Mouse (Mus musculus) C2C12 (cell line): Measurements from ENCODE around the gene Zfyve27. TPM values are rescaled to one million over a fixed set of nuclear protein-coding genes. Genes with fewer than 3 reads are reported as not detected.

ENCODE experiments used
- H3K27me3 ChIP-seq: one replicate; pipeline ENCODE4 v1.6.1; 2011; ENCODE audit not compliant: control insufficient read depth, insufficient read depth, insufficient read length
- H3K36me3 ChIP-seq: one replicate; pipeline ENCODE4 v1.6.1; 2011; ENCODE audit not compliant: control insufficient read depth, insufficient read depth
- H3K4me3 ChIP-seq: one replicate; pipeline ENCODE4 v1.5.1; 2011; ENCODE audit warnings: mild to moderate bottlenecking, control low read depth; ENCODE audit not compliant: poor library complexity, insufficient read depth, severe bottlenecking
- H3K79me2 ChIP-seq: one replicate; pipeline ENCODE4 v1.6.1; 2011; ENCODE audit not compliant: control insufficient read depth, insufficient read depth
- H3K79me3 ChIP-seq: one replicate; pipeline ENCODE4 v1.6.1; 2011; ENCODE audit warnings: low read depth, control low read depth
- H3ac ChIP-seq: one replicate; pipeline ENCODE3; 2011; ENCODE audit warnings: low read depth; ENCODE audit not compliant: control insufficient read depth, insufficient read length
- CEBPB ChIP-seq: IDR thresholded peaks from one replicate; pipeline ENCODE4 v1.6.1; 2011; ENCODE audit warnings: low read depth, mild to moderate bottlenecking, control low read depth, moderate library complexity
- CTCF ChIP-seq: IDR thresholded peaks from one replicate; pipeline ENCODE4 v1.5.1; 2011; ENCODE audit not compliant: control insufficient read depth, insufficient read depth, insufficient read length
- FOSL1 ChIP-seq: IDR thresholded peaks from one replicate; pipeline ENCODE4 v1.8.0; 2011; ENCODE audit warnings: mild to moderate bottlenecking, low read length; ENCODE audit not compliant: poor library complexity, insufficient read depth, severe bottlenecking
- MAX ChIP-seq: IDR thresholded peaks from one replicate; pipeline ENCODE4 v1.6.1; 2011; ENCODE audit warnings: mild to moderate bottlenecking, control low read depth
- MYOD1 ChIP-seq: IDR thresholded peaks from one replicate; pipeline ENCODE4 v1.6.1; 2011; ENCODE audit warnings: low read depth; ENCODE audit not compliant: control insufficient read depth, insufficient read length
- MYOG ChIP-seq: IDR thresholded peaks from one replicate; pipeline ENCODE4 v1.6.1; 2011; ENCODE audit not compliant: control insufficient read depth, insufficient read length; ENCODE audit errors: extremely low read depth
- USF1 ChIP-seq: IDR thresholded peaks from one replicate; pipeline ENCODE4 v1.6.1; 2011; ENCODE audit warnings: low read depth, mild to moderate bottlenecking, control low read depth, moderate library complexity
- polyA plus RNA-seq: library from polyadenylated mRNA; unstranded; fragments of >200 nt; fragmentation: generic; extraction: Trizol; gene quantifications from one replicate; pipeline ENCODE4 v1.2.1, GENCODE M21; 2012; ENCODE audit warnings: missing spikeins

Gene Zfyve27
- polyA plus RNA-seq, 1 experiment, result 11.3 TPM

DNA sequence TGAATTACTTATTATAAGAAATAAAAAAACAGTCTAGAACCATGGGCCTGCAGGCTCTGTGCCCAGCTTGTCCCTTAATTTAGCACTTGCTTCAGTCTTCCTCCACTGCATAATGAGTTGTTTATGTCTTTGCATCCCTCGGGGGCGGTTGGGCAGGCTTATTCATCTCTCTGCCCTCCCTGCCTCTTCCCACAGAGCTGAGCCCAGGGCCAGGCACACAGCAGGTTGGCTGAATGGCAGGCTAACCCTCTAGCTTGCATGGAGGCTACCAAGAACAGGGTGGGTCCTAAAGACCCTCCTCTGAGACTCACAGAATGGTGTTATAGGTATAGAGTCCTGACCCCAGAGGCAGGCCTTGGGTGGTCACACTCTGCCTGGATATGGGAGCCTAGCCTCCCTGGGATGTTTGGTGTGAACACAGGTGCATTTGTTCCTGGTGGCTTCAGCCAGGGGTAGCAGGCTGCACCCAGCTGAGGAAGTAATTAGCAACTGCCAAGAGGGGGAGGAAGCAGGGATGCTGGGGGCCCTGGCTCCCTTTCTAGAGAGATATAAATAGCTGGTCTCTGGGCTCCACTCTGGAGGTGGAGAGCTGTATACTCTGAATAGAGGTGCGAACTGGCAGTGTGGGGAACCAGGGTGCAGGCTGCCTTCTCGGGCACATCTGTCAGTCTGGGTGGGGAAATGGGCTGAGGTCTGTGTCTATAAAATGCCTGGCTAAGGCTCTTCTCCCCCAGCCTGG is 74.0 kb downstream of the Zfyve27 start:
- TF ChIP-seq MAX, result no peak
- no peak for TF ChIP-seq FOSL1
- no peak for TF ChIP-seq MYOG
- no peak for TF ChIP-seq MYOD1
- no peak for TF ChIP-seq CTCF
- TF ChIP-seq CEBPB, result no peak
- no peak for TF ChIP-seq USF1
- no peak overlapping the region for H3K4me3 ChIP-seq
- no peaks in the 10 kb centered on the region for H3K79me2 ChIP-seq
- no peaks in the 10 kb centered on the region for H3K79me3 ChIP-seq
- H3ac ChIP-seq, result no peak overlapping the region
- no peaks in the 10 kb centered on the region for H3K36me3 ChIP-seq
- peaks cover 12% of the 10 kb centered on the region for H3K27me3 ChIP-seq

DNA sequence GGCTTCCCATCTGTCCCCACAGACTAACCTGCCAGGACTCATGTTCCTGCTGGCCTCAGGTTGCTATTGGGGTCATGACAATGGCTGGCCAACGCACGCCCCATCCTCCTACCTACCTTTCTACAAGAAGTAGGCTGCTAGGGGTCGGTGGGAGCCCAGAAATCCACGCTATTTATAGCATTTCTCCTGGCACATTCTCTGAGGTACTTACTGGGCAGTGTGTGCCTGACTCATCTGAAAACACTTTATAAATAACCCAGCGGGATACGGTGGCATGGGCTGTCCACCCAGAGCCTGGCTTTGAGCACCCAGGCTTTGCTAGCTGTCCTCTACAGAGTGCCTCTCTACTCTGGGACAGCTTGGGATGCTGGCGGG is 74.6 kb downstream of the Zfyve27 start:
- H3K79me2 ChIP-seq, result no peaks in the 10 kb centered on the region
- H3K27me3 ChIP-seq, result peaks cover 13% of the 10 kb centered on the region
- H3K79me3 ChIP-seq, result no peaks in the 10 kb centered on the region
- TF ChIP-seq USF1, result no peak
- no peak for TF ChIP-seq MYOG
- TF ChIP-seq CEBPB, result no peak
- no peak for TF ChIP-seq CTCF
- TF ChIP-seq MAX, result no peak
- TF ChIP-seq FOSL1, result no peak
- no peak for TF ChIP-seq MYOD1
- H3K4me3 ChIP-seq, result no peak overlapping the region
- H3ac ChIP-seq, result no peak overlapping the region
- no peaks in the 10 kb centered on the region for H3K36me3 ChIP-seq

DNA sequence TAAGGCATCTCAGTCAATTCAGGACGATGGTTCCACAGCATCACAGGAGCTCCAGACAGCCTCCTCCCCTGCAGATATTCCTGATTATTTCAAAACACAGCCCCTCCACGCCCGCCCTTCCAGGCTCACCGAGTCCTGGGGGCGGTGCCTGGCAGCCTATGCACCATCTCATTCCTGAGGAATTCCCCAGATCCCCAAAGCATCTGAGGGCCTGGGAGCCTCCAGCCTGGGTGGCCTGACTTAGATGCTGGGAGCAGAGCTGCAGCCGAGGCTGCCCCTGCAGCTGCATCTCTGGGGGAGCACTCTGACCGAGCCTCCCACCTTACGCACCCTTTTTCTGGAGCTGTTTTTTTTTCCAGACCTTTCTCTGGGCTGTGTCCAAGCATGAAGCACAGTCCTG is 77.1 kb downstream of the Zfyve27 start:
- Histone ChIP-seq H3K79me2 (no peaks in the 10 kb centered on the region), H3K4me3 (no peak overlapping the region), H3ac (no peak overlapping the region), H3K36me3 (no peaks in the 10 kb centered on the region), H3K27me3 (peaks cover 35% of the 10 kb centered on the region), H3K79me3 (no peaks in the 10 kb centered on the region)
- TF ChIP-seq CTCF (no peak), MAX (no peak), MYOG (no peak), FOSL1 (no peak), CEBPB (no peak), USF1 (no peak), MYOD1 (no peak)

DNA sequence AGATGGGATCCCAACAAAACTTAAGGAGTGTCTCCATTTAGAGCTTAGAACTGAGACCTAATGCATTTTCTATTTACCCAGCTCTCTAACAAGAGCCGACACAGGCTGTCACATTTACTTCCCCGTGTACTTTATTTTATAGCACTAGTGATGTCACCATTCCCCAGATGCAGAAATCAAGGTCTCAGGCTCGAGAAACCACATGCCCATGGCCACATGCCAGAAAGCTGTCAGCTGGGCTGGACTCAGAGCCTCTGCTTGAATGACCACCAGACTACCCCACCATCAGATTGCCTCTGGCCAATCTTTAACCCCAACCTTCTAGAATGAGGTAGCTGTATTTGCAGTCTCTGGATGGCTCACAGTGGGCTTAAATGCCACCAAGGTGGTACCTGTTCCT is 79.7 kb downstream of the Zfyve27 start:
- peaks cover 58% of the 10 kb centered on the region for H3K27me3 ChIP-seq
- TF ChIP-seq MYOG, result no peak
- TF ChIP-seq CTCF, result no peak
- TF ChIP-seq MYOD1, result no peak
- no peak for TF ChIP-seq FOSL1
- TF ChIP-seq MAX, result no peak
- no peak for TF ChIP-seq USF1
- no peak for TF ChIP-seq CEBPB

More for the DNA sequence above, 79.7 kb downstream of the Zfyve27 start:
- Histone ChIP-seq H3K4me3 (no peak overlapping the region), H3K79me3 (no peaks in the 10 kb centered on the region), H3K79me2 (no peaks in the 10 kb centered on the region), H3ac (no peak overlapping the region), H3K36me3 (no peaks in the 10 kb centered on the region)

Other genes starting within 250 kb of the Zfyve27 start
- gene Exosc1, start 230.5 kb upstream of the Zfyve27 start, polyA plus RNA-seq, result 46.5 TPM
- 104 TPM for gene Zdhhc16, start 230.5 kb upstream of the Zfyve27 start, polyA plus RNA-seq
- gene Mms19, start 182.8 kb upstream of the Zfyve27 start, polyA plus RNA-seq, result 21.9 TPM
- gene Ubtd1, start 182.2 kb upstream of the Zfyve27 start, polyA plus RNA-seq, result 73.0 TPM
- gene Ankrd2, start 128.0 kb upstream of the Zfyve27 start, polyA plus RNA-seq, result 0.15 TPM
- 0.30 TPM for gene Hoga1, start 118.3 kb upstream of the Zfyve27 start, polyA plus RNA-seq
- gene 4933411K16Rik, start 111.7 kb upstream of the Zfyve27 start, polyA plus RNA-seq, result 0.18 TPM
- gene Morn4, start 77.6 kb upstream of the Zfyve27 start, polyA plus RNA-seq, result 16.5 TPM
- 18.7 TPM for gene Pi4k2a, start 73.5 kb upstream of the Zfyve27 start, polyA plus RNA-seq
- gene Avpi1, start 34.9 kb upstream of the Zfyve27 start, polyA plus RNA-seq, result 92.7 TPM
- gene Marveld1, start 16.6 kb upstream of the Zfyve27 start, polyA plus RNA-seq, result 33.0 TPM
- gene Sfrp5, start 38.3 kb downstream of the Zfyve27 start, polyA plus RNA-seq, result not detected
- 0.04 TPM for gene Golga7b, start 83.6 kb downstream of the Zfyve27 start, polyA plus RNA-seq